Mouse (Mus musculus) midbrain, embryonic 14.5 days (tissue): ENCODE data around the gene Hsd3b5. TPM values are rescaled to one million over a fixed set of nuclear protein-coding genes. Genes with fewer than 3 reads are reported as not detected.
"Not testable (repeated sequence)": the region's sequence is repeated elsewhere in the genome, so short reads cannot be mapped to it uniquely, and the experiment has no call there.

Source experiments
- ATAC-seq: fragments of 200-750 bp; cut with Nextera tagmentation; 2 replicates; pipeline ENCODE4 v1.8.0; 2017; ENCODE audit warnings: moderate number of reproducible peaks, moderate library complexity; ENCODE audit not compliant: low FRiP score, low TSS enrichment
- DNase-seq: peaks from one replicate; pipeline ENCODE4 v3.0.0-alpha.2; 2015
- H3K27ac ChIP-seq: fragments of 300-500 bp; sonication (generic); replicated peaks from 2 replicates; pipeline ENCODE4 v1.5.1; 2014; ENCODE audit warnings: mild to moderate bottlenecking, low read depth, low read length, moderate library complexity
- H3K27me3 ChIP-seq: fragments of 300-500 bp; sonication (generic); 2 replicates; pipeline ENCODE4 v1.6.1; 2014; ENCODE audit warnings: low read length, control low read depth, mixed read lengths; ENCODE audit not compliant: control insufficient read depth, insufficient read depth
- H3K36me3 ChIP-seq: fragments of 300-500 bp; sonication (generic); 2 replicates; pipeline ENCODE4 v1.6.1; 2014; ENCODE audit warnings: low read length, control low read depth; ENCODE audit not compliant: control insufficient read depth, insufficient read depth
- H3K4me1 ChIP-seq: fragments of 300-500 bp; sonication (generic); 2 replicates; pipeline ENCODE4 v1.6.1; 2014; ENCODE audit warnings: mild to moderate bottlenecking, antibody characterized with exemption, low read length, control low read depth; ENCODE audit not compliant: control insufficient read depth, insufficient read depth
- H3K4me2 ChIP-seq: fragments of 300-500 bp; sonication (generic); 2 replicates; pipeline ENCODE4 v1.6.1; 2014; ENCODE audit warnings: mild to moderate bottlenecking, low read length, moderate library complexity
- H3K4me3 ChIP-seq: fragments of 300-500 bp; sonication (generic); replicated peaks from 2 replicates; pipeline ENCODE4 v1.5.1; 2014; ENCODE audit warnings: low read depth, low read length
- H3K9ac ChIP-seq: fragments of 300-500 bp; sonication (generic); replicated peaks from 2 replicates; pipeline ENCODE4 v1.6.1; 2014; ENCODE audit warnings: mild to moderate bottlenecking, low read length, moderate library complexity
- H3K9me3 ChIP-seq: fragments of 300-500 bp; sonication (generic); 2 replicates; pipeline ENCODE4 v1.6.1; 2016; ENCODE audit warnings: low read length, control low read depth, mixed read lengths; ENCODE audit not compliant: control insufficient read depth
- WGBS: fragments of 180-500 bp; shearing (Covaris S2); extraction: QIAGEN DNeasy Blood & Tissue Kit; methylation state at CpG from one replicate; pipeline ENCODE4 v1.1.7; 2014; 5-methylcytosine and 5-hydroxymethylcytosine counted together
- polyA plus RNA-seq: library from polyadenylated mRNA; unstranded; fragments of >200 nt; fragmentation: Nextera tagmentation; extraction: Ambion mirVana; gene quantifications from 2 replicates; pipeline ENCODE4 v1.2.1, GENCODE M21; 2014

Hsd3b5 gene
- polyA plus RNA-seq, 1 experiment from 2014 or later = not detected

- no peak for ATAC-seq
- H3K4me1 ChIP-seq = no peaks in the 10 kb centered on the region
- no peaks in the 10 kb centered on the region for H3K27me3 ChIP-seq
- no peak for DNase-seq
- H3K9me3 ChIP-seq = no peaks in the 10 kb centered on the region
- H3K9ac ChIP-seq = no peak overlapping the region
- no peak overlapping the region for H3K4me2 ChIP-seq
- 92% methylated on average over 2 of the region's 2 CpGs for WGBS
- no peak overlapping the region for H3K4me3 ChIP-seq
- no peaks in the 10 kb centered on the region for H3K36me3 ChIP-seq
- H3K27ac ChIP-seq = no peak overlapping the region
These were observed 42.3 kb downstream of the Hsd3b5 start for GRCm38 (mm10) chr3:98587721-98588120.

- H3K27me3 ChIP-seq, H3K36me3 ChIP-seq, H3K4me3 ChIP-seq, H3K4me1 ChIP-seq, H3K27ac ChIP-seq, DNase-seq, H3K4me2 ChIP-seq, H3K9ac ChIP-seq, H3K9me3 ChIP-seq, ATAC-seq: not testable (repeated sequence)
These were observed 47.4 kb downstream of the Hsd3b5 start for GRCm38 (mm10) chr3:98582622-98583021.

- H3K9me3 ChIP-seq, DNase-seq: not testable (repeated sequence)
- no CpG with 5 or more reads among the region's 1 CpGs for WGBS
These were observed 47.9 kb downstream of the Hsd3b5 start for GRCm38 (mm10) chr3:98582202-98582601.

GRCm38 (mm10) chr3:98581024-98581423 is 49.0 kb downstream of the Hsd3b5 start:
- not testable (repeated sequence) for H3K4me1 ChIP-seq, H3K9ac ChIP-seq, H3K27me3 ChIP-seq, H3K9me3 ChIP-seq, H3K36me3 ChIP-seq, H3K4me3 ChIP-seq, H3K4me2 ChIP-seq, H3K27ac ChIP-seq, ATAC-seq
- DNase-seq = peak; percentile 32
- WGBS = no CpG with 5 or more reads among the region's 1 CpGs

More at GRCm38 (mm10) chr3:98582202-98582601, 47.9 kb downstream of the Hsd3b5 start:
- not testable (repeated sequence) for H3K4me2 ChIP-seq, H3K4me3 ChIP-seq, H3K27me3 ChIP-seq, H3K36me3 ChIP-seq, ATAC-seq, H3K27ac ChIP-seq, H3K4me1 ChIP-seq, H3K9ac ChIP-seq

Other genes starting within 250 kb of the Hsd3b5 start
- gene Zfp697, start 247.8 kb downstream of the Hsd3b5 start, polyA plus RNA-seq = 21.3 and 25.5 TPM in 2 replicates
- not detected in 2 replicates for gene Gm4450, start 173.1 kb downstream of the Hsd3b5 start, polyA plus RNA-seq
- not detected in 2 replicates for gene Hsd3b4, start 119.7 kb downstream of the Hsd3b5 start, polyA plus RNA-seq
- 0.22 TPM in 1 of 2 replicates, not detected in the other for gene Gm10681, start 41.4 kb downstream of the Hsd3b5 start, polyA plus RNA-seq
- gene Hsd3b2, start 94.3 kb upstream of the Hsd3b5 start, polyA plus RNA-seq = not detected in 2 replicates
- gene Hsd3b3, start 132.9 kb upstream of the Hsd3b5 start, polyA plus RNA-seq = 0.45 and 0.57 TPM in 2 replicates
- gene Hsd3b6, start 184.2 kb upstream of the Hsd3b5 start, polyA plus RNA-seq = 0.78 and 1.4 TPM in 2 replicates
- gene Hsd3b1, start 229.5 kb upstream of the Hsd3b5 start, polyA plus RNA-seq = 0.29 TPM in 1 of 2 replicates, not detected in the other